Mouse (Mus musculus) ES-Bruce4 (cell line): ENCODE results near the gene Myh10.

Source experiments
- CTCF ChIP-seq: IDR thresholded peaks from one replicate; pipeline ENCODE4 v1.8.1; 2011; ENCODE audit warnings: low read depth, low read length
- EP300 ChIP-seq: IDR thresholded peaks from 2 replicates; pipeline ENCODE4 v1.6.1; 2011; ENCODE audit warnings: low read depth, low read length; ENCODE audit not compliant: insufficient read depth
- POLR2A ChIP-seq: IDR thresholded peaks from one replicate; pipeline ENCODE4 v1.8.1; 2011; ENCODE audit warnings: low read length; ENCODE audit not compliant: insufficient read depth

GRCm38 (mm10) chr11:68819226-68819805 lies 128.0 kb downstream of the Myh10 start:
- TF ChIP-seq CTCF (no peak), POLR2A (no peak), EP300 (no peak)
